Mouse (Mus musculus) heart, embryonic 16.5 days (tissue): Measurements from ENCODE around the gene Pdgfc. TPM values are rescaled to one million over a fixed set of nuclear protein-coding genes. Genes with fewer than 3 reads are reported as not detected.

Experiments used
- ATAC-seq: fragments of 200-750 bp; cut with Nextera tagmentation; replicated peaks from 2 replicates; pipeline ENCODE4 v1.8.0; 2017; ENCODE audit warnings: moderate number of reproducible peaks; ENCODE audit not compliant: insufficient read depth, low FRiP score; ENCODE audit errors: extremely low read depth
- H3K27ac ChIP-seq: fragments of 300-500 bp; sonication (generic); 2 replicates; pipeline ENCODE4 v1.5.1; 2014; ENCODE audit warnings: mild to moderate bottlenecking, low read length, control low read depth, moderate library complexity
- H3K27me3 ChIP-seq: fragments of 300-500 bp; sonication (generic); 2 replicates; pipeline ENCODE4 v1.6.1; 2014; ENCODE audit warnings: low read length, mixed read lengths; ENCODE audit not compliant: control insufficient read depth, insufficient read depth
- H3K36me3 ChIP-seq: fragments of 300-500 bp; sonication (generic); 2 replicates; pipeline ENCODE4 v1.6.1; 2014; ENCODE audit not compliant: control insufficient read depth, insufficient read depth
- H3K4me1 ChIP-seq: fragments of 300-500 bp; sonication (generic); 2 replicates; pipeline ENCODE4 v1.6.1; 2014; ENCODE audit warnings: low read length, mixed read lengths; ENCODE audit not compliant: control insufficient read depth, insufficient read depth
- H3K4me2 ChIP-seq: fragments of 300-500 bp; sonication (generic); 2 replicates; pipeline ENCODE4 v1.6.1; 2014; ENCODE audit warnings: low read depth, mild to moderate bottlenecking, control low read depth, low read length
- H3K4me3 ChIP-seq: fragments of 300-500 bp; sonication (generic); 2 replicates; pipeline ENCODE4 v1.5.1; 2014; ENCODE audit warnings: mild to moderate bottlenecking, control low read depth, low read length
- H3K9ac ChIP-seq: fragments of 300-500 bp; sonication (generic); 2 replicates; pipeline ENCODE4 v1.6.1; 2014; ENCODE audit warnings: low read length, control low read depth
- H3K9me3 ChIP-seq: fragments of 300-500 bp; sonication (generic); replicated peaks from 2 replicates; pipeline ENCODE4 v1.6.1; 2016; ENCODE audit warnings: low read length; ENCODE audit not compliant: control insufficient read depth
- WGBS: fragments of 180-500 bp; shearing (Covaris S2); extraction: QIAGEN DNeasy Blood & Tissue Kit; methylation state at CpG from one replicate; pipeline ENCODE4 v1.1.7; 2014; 5-methylcytosine and 5-hydroxymethylcytosine counted together
- polyA plus RNA-seq: library from polyadenylated mRNA; unstranded; fragments of >200 nt; fragmentation: Nextera tagmentation; extraction: Ambion mirVana; gene quantifications from 2 replicates; pipeline ENCODE4 v1.2.1, GENCODE M21; 2015

The Pdgfc gene
- polyA plus RNA-seq, 1 experiment from 2014 or later, result 3.4 TPM

DNA sequence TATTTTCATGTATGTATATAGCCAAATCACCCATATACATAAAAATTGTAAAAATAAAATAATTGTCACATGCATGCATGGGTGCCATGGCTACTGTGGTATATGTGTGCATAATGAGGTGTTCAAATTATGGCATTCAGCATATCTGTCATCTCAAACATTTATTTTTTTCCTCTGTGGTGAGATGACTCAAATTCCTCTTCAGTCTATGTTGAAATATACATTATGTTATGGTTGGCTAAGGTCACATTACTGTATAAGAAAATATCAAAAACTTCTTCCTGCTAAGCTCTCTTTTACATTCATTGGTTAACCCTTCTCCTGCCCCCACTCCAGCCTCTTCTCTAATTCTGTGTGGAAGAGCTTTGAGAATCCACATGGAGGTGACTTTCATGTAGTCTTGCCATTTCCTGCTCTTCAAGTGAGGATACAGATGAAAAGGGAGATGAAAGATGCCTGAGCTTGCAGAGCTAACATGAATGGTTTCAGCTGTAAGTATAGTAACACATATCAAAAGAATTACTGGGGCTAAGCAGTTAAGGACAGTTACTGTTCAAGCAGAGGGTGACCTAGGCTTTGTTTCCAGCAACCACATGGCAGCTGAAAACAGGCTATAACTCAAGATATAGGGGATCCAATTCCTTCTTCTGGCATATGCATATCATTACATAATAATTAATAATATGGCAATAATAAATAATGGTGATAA, 124.4 kb downstream of the Pdgfc start:
- Histone ChIP-seq H3K9me3 (no peaks in the 10 kb centered on the region), H3K9ac (no peak overlapping the region), H3K4me1 (no peaks in the 10 kb centered on the region), H3K36me3 (no peaks in the 10 kb centered on the region), H3K27me3 (no peaks in the 10 kb centered on the region), H3K27ac (no peak overlapping the region), H3K4me2 (no peak overlapping the region), H3K4me3 (no peak overlapping the region)
- ATAC-seq, result no peak

DNA sequence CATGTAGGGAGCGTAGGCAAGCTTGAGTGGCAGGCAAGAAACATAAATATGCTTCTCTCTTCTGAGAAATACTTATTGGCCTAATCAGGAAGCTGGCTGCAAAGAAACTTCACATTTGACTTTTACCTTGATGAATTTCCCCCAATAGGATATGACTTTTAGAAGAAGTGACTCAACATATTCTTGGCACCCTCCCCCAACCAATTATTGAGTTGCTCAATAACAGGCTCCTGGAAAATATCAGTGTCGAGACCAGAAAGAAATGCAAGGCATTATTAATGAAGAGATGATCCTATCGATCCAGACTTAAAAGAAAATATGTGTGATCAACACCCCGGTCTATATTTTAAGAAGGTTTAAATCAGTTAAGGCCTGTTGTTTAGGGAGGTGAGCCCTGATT, 125.9 kb downstream of the Pdgfc start:
- H3K27me3 ChIP-seq, result no peaks in the 10 kb centered on the region
- ATAC-seq, result no peak

DNA sequence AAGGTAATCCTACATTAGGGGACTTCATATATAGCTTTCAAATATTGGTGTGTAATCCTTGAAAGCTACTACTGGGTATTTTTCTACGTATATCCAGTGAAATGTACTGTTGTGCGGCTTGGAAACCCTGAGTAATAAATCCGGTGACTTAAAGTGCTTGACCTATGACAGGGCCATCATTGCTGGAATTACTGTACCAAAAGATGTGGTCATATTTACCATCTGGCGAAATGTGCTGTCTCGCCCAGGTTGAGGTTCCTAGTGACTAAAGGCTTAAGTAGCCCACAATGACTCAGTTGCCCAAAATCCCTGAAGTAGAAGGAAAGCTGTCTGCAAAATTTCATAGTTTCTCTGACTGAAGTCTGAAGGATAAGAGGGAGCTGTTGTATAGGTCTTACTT, 127.9 kb downstream of the Pdgfc start:
- 90% methylated on average over 5 of the region's 5 CpGs for WGBS
- Histone ChIP-seq H3K4me2 (no peak overlapping the region), H3K4me3 (no peak overlapping the region), H3K36me3 (no peaks in the 10 kb centered on the region), H3K27ac (no peak overlapping the region), H3K9ac (no peak overlapping the region), H3K4me1 (no peaks in the 10 kb centered on the region), H3K9me3 (no peaks in the 10 kb centered on the region), H3K27me3 (no peaks in the 10 kb centered on the region)
- ATAC-seq, result no peak

More for the DNA sequence above, 125.9 kb downstream of the Pdgfc start:
- Histone ChIP-seq H3K4me2 (no peak overlapping the region), H3K4me3 (no peak overlapping the region), H3K36me3 (no peaks in the 10 kb centered on the region), H3K9ac (no peak overlapping the region), H3K4me1 (no peaks in the 10 kb centered on the region), H3K27ac (no peak overlapping the region), H3K9me3 (no peaks in the 10 kb centered on the region)
- 81% methylated on average over 4 of the region's 4 CpGs for WGBS

DNA sequence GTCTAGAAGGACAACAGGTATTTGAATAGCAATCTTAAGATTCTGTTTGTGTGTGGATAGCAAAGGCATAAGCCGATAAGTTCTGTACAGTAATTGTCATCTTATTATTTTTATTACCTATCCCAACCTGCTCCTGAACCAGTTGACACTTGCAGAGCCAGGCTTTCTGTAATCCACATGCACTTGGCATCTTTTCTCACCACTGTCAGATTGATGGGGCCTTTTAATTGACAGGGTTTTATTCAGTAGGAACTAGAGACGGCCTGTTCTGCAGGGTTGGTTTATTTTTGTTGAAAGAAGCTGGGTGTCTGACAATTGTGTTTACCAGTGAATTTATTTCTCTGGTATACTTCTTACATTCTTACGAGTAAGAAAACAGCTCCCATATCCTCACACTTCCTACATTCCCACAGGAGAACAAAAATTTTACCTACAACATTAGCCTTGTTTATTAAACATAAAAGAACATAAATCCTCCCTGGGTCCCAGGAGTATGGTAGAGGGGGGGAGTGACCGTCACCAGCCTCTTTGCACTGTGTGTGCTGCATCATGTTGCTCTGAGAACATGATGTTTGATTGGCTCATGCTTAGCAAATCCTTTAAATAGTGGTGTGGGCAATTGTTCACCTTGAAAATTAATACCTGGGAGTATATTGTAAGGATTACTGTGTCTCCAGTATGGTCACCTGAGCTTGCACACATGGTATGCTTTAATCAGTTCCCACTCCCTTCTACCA, 134.0 kb downstream of the Pdgfc start:
- Histone ChIP-seq H3K4me3 (no peak overlapping the region), H3K9ac (no peak overlapping the region), H3K4me2 (no peak overlapping the region), H3K27me3 (no peaks in the 10 kb centered on the region), H3K36me3 (no peaks in the 10 kb centered on the region), H3K27ac (no peak overlapping the region), H3K4me1 (no peaks in the 10 kb centered on the region), H3K9me3 (no peaks in the 10 kb centered on the region)
- 74% methylated on average over 4 of the region's 4 CpGs for WGBS
- no peak for ATAC-seq

DNA sequence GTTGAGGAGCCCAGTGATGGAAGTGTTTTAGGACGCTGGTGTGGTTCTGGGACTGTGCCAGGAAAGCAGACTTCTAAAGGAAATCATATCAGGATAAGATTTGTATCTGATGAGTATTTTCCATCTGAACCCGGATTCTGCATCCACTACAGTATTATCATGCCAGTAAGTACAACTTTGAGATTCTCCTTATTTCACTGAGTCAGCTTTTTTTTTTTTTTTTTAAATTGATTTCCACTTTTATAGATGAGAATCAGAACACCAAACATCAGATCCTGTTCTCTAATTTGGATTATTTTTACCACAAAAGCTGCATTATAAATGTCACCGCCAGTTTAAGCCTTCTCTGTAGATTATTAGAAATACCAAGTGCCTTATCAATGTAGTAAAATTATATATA, 138.6 kb downstream of the Pdgfc start:
- Histone ChIP-seq H3K4me2 (no peak overlapping the region), H3K9me3 (no peaks in the 10 kb centered on the region), H3K36me3 (no peaks in the 10 kb centered on the region), H3K4me1 (no peaks in the 10 kb centered on the region), H3K27ac (no peak overlapping the region), H3K4me3 (no peak overlapping the region), H3K27me3 (no peaks in the 10 kb centered on the region), H3K9ac (no peak overlapping the region)
- ATAC-seq, result no peak
- WGBS, result 75% methylated on average over 3 of the region's 3 CpGs

DNA sequence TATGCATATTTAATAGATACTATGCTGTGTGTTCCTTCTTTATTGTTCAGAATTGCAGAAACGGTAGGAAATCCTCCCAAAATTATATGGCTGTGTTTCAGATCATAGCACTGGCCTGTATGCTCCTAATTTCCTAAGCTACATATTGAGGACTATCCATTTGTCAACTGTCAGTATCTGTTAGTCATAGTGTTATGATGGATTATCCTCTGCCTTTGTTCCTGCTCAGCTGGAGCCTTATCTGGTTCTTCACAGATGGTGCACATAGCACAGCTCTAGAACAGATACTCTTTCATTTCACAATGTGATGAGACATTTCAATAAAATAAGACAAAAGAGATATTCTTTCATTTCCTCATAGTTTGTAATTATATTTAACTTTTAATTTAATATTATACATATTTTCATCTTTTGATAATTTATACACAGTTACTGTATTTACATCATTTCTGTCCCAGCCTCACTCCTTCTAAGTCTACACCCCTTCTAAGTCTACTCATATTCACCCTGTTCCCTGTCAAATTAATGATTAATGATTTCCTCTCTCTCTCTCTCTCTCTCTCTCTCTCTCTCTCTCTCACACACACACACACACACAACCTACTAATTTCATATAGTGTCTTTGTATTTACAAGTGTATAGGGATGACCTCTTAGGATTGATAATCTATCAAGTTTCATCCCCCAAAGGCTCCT, 145.2 kb downstream of the Pdgfc start:
- Histone ChIP-seq H3K4me1 (no peaks in the 10 kb centered on the region), H3K4me3 (no peak overlapping the region), H3K4me2 (no peak overlapping the region), H3K27me3 (no peaks in the 10 kb centered on the region), H3K36me3 (no peaks in the 10 kb centered on the region), H3K9me3 (no peaks in the 10 kb centered on the region), H3K9ac (no peak overlapping the region), H3K27ac (no peak overlapping the region)
- ATAC-seq, result no peak
- WGBS, result 79% methylated on average over 1 of the region's 1 CpGs

DNA sequence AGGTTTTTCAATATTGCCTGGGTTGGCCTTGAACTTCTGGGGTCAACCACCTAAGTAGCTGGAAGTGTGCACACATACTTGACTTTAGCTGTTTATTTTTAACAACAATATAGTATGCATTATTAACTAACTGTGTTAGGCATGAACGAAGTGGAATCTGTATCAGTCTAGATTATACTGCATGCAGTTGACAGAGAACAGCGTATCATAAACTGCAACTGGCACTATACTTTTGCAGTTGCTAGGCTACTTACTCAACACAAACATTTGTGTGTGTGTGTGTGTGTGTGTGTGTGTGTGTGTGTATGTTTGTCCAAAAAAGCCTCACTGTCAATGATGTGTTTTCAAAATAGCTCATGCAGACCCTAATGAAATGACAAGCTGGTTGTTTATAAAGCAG, 160.7 kb downstream of the Pdgfc start:
- Histone ChIP-seq H3K9me3 (no peaks in the 10 kb centered on the region), H3K27me3 (no peaks in the 10 kb centered on the region), H3K4me1 (no peaks in the 10 kb centered on the region), H3K9ac (no peak overlapping the region), H3K36me3 (no peaks in the 10 kb centered on the region), H3K27ac (no peak overlapping the region), H3K4me3 (no peak overlapping the region), H3K4me2 (no peak overlapping the region)
- ATAC-seq, result no peak
- 47% methylated on average over 2 of the region's 2 CpGs for WGBS

DNA sequence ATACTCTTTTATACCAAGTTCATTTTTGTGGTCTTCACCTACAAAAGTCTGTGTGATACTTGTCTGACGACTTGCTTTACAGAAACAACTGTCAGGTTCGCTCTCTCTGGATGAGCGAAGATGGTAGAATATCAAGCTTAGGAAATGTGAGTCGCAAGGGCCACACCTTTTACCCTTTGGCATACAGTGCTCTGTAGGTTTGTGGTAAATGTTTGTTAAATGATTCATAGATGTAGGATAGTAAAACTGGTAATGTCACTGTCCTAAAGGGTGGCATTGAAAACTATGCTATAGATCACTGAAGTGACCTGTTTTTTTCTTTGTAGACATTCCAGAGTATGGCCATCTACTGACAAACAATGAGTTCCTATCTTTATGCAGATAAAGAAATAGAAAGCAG, 161.4 kb downstream of the Pdgfc start:
- H3K27ac ChIP-seq, result no peak overlapping the region

DNA sequence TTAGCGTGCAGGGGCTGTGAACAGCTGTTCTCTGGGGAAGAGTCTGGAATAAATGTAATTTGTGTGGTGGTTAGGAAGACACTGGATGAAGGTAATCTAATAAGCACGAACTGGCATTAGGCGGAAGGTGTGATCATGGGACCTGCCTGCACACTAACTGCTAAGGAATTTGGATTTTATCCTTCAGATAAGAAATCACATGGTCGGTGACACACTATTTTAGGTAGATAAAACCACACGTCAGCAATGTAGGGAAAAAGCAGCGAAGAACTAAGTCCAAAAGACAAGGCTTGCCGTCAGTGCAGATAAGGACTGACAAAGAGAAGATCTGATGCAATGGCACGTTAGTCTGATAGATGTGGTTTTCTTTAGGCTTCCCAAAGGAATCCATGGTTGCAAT, 164.4 kb downstream of the Pdgfc start:
- Histone ChIP-seq H3K4me3 (no peak overlapping the region), H3K27ac (no peak overlapping the region), H3K4me2 (no peak overlapping the region), H3K4me1 (no peaks in the 10 kb centered on the region), H3K36me3 (no peaks in the 10 kb centered on the region), H3K9ac (no peak overlapping the region), H3K27me3 (no peaks in the 10 kb centered on the region), H3K9me3 (no peaks in the 10 kb centered on the region)
- ATAC-seq, result no peak
- WGBS, result 57% methylated on average over 8 of the region's 8 CpGs

More for the DNA sequence above, 161.4 kb downstream of the Pdgfc start:
- H3K4me1 ChIP-seq, result no peaks in the 10 kb centered on the region
- no peak overlapping the region for H3K4me2 ChIP-seq
- WGBS, result 89% methylated on average over 4 of the region's 4 CpGs
- H3K9me3 ChIP-seq, result no peaks in the 10 kb centered on the region
- no peak for ATAC-seq
- H3K27me3 ChIP-seq, result no peaks in the 10 kb centered on the region
- H3K36me3 ChIP-seq, result no peaks in the 10 kb centered on the region
- H3K9ac ChIP-seq, result no peak overlapping the region
- no peak overlapping the region for H3K4me3 ChIP-seq
